Mouse (Mus musculus): ENCODE results near the gene Tpk1.

GRCm38 (mm10) chr6:43396426-43396825 lies 269.7 kb downstream of the Tpk1 start:
- TF ChIP-seq CTCF (IDR thresholded peaks at IDR 0.05; ENCODE audit: extremely low read depth, insufficient read depth, low read length) = no peak
- TF ChIP-seq POLR2A (IDR thresholded peaks at IDR 0.05; ENCODE audit: extremely low read depth, insufficient read depth, low read length) = no peak

All from cortical plate, adult 2 months (tissue).